Mouse (Mus musculus) layer of hippocampus, adult 9-11 months (tissue): ENCODE data around the gene Ctrc.

Source experiments
- DNase-seq: peaks from one replicate; pipeline ENCODE4 v3.0.0; 2022

The Ctrc gene

GRCm38 (mm10) chr4:141866933-141867490 is 20.9 kb upstream of the Ctrc start:
- DNase-seq: peak; percentile 51

GRCm38 (mm10) chr4:141865600-141865999 is 19.4 kb upstream of the Ctrc start:
- DNase-seq: no peak

DNA sequence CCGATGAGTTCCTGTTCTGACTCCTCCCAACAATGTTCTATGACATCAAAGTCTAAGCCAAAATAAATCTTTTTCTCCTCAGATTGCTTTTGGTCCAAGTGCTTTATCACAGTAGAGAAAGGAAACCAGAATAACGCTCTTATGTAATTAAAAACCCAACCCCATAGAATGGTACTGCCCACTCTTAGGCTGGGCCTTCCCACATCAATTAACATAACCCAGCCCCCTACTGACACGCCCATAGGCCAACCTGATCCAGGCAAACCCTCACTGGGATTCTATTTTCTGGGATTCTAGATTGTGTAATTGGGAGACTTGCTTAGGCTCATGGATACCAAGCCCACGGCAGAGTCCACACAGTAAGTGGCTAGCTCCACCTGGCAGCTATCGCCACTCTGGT is 18.8 kb upstream of the Ctrc start:
- no peak for DNase-seq

DNA sequence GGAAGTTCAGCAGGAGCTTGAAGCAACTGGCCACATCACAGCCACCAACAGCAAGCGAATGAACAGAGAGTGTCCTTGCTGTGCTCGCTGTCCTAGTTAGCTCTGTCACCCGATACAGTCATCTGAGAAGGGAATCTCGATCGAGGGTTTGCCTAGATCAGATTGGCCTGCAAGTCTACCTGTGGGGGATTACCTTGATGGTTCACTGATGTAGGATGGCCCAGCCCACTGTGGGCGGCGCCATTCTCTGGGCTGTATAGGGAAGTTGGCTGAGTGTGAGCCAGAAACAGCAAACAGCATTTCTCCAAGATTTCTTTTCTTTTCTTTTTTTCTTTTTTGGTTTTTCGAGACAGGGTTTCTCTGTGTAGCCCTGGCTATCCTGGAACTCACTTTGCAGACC is 18.3 kb upstream of the Ctrc start:
- no peak for DNase-seq

DNA sequence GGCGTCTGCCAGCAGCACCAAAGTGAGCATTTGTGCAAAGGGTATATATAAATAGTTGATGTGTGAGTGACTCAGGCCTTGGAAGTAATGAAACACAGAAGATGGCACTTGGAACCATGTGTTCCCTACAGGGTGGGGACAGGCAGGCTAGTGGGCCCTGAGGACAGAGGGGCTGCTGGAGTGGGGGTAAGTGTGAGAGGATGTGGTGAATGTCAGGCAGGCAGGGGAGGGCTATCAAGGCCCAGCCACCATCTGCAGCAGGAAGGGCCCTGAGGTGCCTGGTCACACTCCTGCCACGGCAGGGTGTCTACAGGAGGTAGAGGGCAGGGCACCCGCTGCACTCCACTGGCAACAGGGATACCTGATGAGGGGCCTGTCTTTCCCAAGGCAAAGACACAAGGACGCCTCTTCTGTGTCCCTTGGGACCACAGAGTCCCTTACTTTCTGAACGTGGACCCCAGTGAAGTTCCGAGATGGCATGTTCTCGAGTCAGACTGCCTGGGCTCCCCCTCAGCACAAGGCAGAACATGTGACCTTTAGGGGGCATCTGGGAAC is 17.6 kb upstream of the Ctrc start:
- DNase-seq: no peak

DNA sequence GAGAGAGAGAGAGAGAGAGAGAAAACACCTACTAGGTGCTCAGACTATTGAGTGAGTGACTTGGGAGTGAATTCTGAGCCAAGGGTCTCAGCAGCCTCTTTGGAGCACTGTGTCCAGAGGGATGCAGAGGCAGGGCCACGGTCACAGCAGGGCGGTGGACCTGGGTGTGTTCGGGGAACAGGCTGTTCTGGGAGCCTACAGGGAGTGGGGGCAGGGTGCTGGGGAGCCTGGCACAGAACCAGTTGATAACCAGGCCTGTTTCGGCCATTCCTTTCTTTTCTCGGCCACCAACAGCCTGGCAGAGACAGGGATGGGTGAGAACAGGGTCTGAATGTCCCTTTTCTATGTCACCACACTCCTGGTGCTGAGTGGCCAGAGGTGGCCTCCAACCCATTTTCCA is 16.7 kb upstream of the Ctrc start:
- no peak for DNase-seq

DNA sequence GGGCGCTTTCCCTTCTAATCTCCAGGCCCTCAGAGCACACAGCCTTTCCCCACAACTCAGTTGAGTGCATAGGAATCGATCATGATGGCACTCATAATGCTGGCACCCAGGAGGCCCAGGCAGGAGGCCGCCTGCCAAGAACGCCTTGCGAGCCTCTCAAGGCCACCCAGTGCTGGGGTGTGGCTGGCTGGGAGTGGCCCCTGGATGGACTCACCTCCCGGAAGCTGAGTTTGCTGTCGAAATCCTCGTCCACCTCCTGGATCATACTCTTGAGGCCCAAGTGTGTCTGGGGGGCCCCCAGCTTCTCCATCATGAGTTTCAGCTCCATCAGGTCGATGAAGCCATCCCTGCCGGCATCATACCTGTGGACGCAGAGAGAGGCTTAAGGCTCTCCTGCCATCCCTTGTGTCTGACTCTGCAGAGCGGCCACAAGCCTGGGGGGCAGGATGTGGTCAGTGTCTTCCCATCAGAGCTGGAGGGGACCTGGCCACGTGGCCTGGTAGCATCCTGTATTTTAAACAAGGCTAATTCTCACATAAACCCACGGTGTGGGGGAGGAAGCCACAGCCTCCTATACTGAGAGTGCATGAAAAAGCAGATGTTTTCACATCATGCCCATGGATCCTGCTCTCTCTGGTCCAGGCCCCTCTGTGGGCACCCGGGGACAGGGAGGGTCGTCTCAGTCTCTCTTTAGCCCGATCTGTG is 15.6 kb upstream of the Ctrc start:
- DNase-seq: no peak

- no peak for DNase-seq
Observed at GRCm38 (mm10) chr4:141860246-141860841, 14.2 kb upstream of the Ctrc start.

GRCm38 (mm10) chr4:141859351-141859750 is 13.2 kb upstream of the Ctrc start:
- DNase-seq: no peak

- no peak for DNase-seq
Observed at GRCm38 (mm10) chr4:141858501-141858900, 12.3 kb upstream of the Ctrc start.

DNA sequence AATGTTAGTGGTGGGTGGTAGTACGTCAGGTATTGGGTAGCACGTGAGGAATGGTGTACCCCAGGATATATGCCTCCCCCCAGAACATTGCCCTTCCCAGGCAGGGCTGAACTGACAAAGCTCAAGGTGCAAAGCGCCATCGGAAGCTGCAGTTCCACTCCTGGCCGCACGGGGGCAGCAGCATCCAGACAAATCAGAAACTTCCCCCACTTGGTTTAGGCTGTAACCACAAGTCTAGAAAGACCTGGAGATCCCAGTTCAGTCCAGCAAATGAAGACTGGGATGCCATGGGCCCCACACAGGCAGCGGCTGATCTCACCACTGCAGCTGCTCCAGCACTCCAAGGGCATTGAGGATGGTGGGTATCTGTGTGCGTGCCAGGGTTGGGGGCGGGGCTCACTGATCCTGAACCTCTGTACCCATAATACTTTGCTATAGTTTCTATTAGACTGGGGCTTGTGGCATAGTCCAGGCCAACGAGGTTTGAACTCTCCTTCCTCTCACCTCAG is 11.3 kb upstream of the Ctrc start:
- DNase-seq: peak; percentile 77

GRCm38 (mm10) chr4:141853437-141853836 is 7.3 kb upstream of the Ctrc start:
- no peak for DNase-seq

DNA sequence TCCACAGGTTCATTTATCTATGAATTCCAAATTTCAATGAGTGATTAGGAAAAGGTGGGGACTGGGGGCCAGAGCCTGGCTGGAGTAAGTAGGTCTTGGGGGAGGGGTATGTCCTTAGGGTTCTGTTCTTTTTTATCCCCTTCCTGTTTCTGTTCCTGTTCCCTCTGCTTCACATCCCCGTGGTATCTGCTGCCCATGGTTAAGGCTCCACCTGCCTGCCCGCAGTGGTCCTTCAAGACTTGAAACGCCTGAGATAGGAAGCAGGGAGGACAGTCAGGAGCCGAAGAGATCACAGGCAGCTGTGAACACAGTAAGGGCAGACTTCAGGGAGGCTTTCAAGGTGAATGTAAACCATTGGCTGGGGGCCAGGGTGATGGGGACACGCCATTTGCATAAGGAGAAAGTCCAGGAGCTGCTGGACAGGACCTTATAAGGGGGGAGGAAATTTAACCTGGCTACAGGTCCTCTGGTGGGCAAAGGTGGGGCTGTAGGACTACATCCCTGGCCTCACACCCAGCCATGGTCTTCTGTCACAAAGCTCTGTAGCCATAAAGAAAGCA is 11.5 kb downstream of the Ctrc start:
- no peak for DNase-seq

DNA sequence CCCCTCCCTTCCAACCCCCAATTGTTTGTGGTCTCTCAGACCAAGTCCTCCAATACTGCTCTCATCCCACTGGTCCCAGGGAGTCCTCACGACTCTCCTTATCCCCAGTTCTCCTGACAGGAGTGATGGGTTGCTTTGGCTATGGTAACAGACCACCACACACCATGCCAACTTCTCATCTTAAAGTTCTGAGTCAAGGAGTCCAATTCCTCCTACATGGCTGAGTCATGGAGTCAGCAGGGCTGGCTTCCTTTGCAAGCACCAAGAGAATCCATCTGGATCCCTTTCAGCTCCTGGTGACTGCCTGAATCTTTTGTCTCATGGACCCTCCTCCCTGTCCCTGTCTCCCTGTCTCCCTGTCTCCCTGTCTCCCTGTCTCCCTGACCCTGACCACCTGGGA is 12.2 kb downstream of the Ctrc start:
- peak; percentile 19 for DNase-seq

DNA sequence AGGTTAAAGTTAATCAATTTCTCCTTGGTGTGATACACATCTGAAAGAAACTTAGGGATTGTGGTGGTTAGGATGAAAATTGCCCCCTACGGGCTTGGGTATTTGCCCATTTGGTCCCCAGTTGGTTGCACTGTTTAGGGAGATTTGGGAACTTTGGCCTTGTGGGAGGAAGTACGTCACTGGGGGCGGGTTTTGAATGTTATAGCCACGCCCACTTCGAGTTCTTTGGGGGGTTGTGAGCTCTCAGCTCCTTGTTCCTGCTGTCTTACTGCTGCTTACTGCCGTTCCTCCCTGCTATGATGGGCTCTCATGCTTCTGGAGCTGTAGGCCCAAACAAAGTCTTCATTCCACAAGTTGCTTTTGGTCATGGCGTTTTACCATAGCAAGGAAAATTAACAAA is 14.8 kb downstream of the Ctrc start:
- no peak for DNase-seq

DNA sequence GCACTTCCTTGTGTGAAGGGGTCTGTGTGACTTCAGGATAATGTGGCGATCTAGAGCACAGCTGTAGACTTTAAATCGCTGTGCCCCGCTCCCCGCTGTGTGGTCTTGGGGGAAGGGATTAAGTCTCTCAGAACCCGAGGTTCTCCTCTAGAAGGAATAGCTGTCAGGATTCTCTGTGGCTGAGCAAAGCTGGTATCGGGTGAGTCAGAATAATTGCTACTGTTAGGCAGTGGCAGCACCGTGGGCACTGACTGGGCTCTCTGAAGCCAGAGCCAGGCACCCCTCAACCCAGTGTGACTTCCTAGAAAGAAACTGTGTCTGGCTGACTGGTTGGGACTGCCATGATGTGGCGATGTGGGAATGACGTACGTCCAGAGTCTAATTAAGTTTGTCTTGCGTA is 15.8 kb downstream of the Ctrc start:
- DNase-seq: no peak

DNA sequence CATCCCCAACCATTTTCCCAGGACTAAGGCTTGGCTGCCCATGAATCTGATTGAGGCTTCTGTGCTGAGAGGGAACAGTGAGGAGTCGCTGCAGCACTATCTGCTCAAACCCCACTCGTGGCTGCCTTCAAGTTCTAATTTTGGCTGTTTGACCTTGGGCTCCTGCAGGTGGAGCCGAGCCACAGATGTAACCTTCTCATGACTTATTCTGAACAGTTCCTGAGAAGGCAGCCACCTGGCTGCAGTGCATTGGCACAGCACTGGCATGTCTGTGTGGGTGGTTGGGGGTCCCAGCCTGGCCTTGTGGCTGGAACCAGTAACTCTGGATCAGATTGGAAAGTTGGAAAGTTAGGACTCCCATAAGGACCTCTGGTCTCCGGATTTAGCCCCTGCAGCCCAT is 18.0 kb downstream of the Ctrc start:
- DNase-seq: no peak

DNA sequence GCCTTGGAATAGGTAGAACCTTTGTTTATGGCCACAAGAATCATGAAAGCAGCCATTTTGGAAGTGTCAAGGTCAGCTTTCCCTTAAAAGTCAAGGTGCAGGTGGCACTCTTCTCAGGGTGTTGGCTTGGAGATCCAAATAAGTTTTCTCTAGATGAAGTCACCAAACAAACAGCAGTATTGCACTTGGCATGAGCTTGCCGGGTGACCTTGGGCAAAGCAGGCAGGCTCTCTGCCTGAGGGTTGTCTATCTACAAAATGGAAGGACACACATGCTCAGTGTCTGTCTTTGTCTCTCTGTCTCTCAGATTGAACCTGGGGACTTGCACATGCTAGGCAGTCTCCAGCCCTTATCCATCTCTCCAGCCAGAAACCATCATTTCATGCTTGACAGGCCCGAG is 18.8 kb downstream of the Ctrc start:
- no peak for DNase-seq

DNA sequence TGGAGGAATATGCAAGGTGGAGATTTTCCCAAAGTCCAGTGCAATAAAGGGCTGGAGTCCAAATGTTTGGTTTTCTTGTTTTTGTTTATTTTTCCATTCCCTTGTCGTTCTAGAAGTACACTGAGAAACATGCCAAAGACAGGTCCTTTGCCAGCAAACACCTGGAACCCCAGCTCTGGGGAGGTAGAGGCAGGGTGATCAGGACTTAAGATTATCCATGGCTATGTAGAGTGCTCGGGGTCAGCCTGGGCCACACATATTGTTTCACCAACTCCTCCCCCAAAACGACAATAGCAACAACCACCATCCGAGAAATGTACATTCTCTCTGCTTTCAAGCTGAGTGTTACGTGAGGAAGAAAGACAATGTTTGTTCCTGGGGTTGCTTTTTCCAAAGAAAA is 20.1 kb downstream of the Ctrc start, which contains the start of gene Cela2a:
TSS of gene Cela2a (minus strand) at position 101 of the 400 bp plus-strand sequence.
- no peak for DNase-seq

GRCm38 (mm10) chr4:141822979-141823378 is 23.2 kb downstream of the Ctrc start:
- DNase-seq: no peak

- DNase-seq: no peak
Observed at GRCm38 (mm10) chr4:141822089-141822488, 24.1 kb downstream of the Ctrc start.

DNA sequence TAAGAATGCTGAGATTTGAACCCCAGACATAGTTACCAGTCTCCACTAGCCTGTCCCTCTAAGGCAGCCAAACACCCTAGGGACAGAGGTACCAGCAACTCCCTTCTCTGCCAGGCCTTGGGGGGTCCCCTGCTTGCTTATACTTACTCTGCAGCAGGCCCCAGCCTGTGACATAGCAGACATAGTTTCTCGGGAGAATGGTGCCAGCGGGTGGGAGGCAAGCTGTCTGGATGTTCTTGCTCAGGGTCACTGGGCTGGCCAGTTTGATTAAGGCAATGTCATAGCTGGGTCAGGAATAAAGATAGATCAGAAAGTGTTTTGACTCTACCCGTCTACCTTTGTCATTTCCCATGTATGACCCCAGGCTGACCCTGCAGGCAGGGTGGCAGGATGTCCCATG is 25.0 kb downstream of the Ctrc start:
- no peak for DNase-seq

GRCm38 (mm10) chr4:141819316-141819715 is 26.8 kb downstream of the Ctrc start:
- DNase-seq: no peak

DNA sequence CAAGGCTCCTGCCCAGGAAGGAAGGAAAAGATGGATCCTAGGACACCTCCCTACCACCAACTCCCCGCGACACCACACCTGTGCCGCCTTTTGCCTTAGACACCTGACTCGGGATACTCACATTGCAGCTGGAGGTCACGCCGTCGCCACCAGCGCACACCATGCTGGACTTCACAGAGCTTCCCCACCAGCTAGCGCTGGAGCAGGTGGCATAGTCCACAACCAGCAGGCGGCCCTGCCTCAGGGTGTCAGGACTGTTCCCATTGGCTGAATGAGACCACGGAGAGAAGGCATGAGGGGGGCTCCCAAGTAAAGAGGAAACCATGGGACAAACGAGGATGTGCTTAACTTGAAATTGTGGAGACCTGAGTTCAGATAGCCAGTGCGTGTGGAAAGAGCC is 27.3 kb downstream of the Ctrc start:
- no peak for DNase-seq
